Mouse (Mus musculus): Measurements from ENCODE around the gene Ppp1r13l.

DNA sequence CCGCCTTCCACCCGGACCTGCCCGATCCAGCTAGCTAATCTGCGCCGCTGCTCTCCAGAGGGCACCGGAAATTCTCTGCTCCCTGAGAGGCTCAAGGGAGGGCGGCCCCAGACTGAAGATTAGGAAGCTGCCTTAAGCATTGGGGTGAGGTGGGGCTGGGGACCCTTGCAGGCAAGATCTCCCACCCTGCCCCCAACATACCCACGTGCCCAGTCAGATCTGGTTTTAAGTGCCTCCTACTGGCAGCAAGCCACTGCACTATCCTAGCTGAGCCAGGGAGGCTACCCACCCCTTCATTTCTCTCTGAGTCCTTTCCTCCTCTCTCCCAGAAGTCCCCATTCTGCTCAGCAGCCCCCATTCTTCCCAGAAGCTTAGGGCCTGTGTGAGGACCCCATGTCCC lies 18.5 kb downstream of the Ppp1r13l start:
- TF ChIP-seq GATA1 (IDR thresholded peaks at IDR 0.05; ENCODE audit: borderline replicate concordance, low read length) (no peak), FLI1 (IDR thresholded peaks at IDR 0.05; ENCODE audit: low read length) (no peak)

Measured in megakaryocyte, embryonic 14.5 days (primary cell).